Mouse (Mus musculus) adrenal gland, adult (tissue): ENCODE measurements around the gene Rhbdl2.

Experiments
- DNase-seq, 2 experiments: peaks; one replicate each; pipeline ENCODE4 v3.0.0; 2022 to 2023; ENCODE audit warnings: low spot score in 1 of 2; ENCODE audit not compliant: inconsistent age in 2 of 2

Rhbdl2 gene

GRCm38 (mm10) chr4:123812525-123812924, 24.9 kb downstream of the Rhbdl2 start:
- DNase-seq: no peak

GRCm38 (mm10) chr4:123814030-123814501, 26.4 kb downstream of the Rhbdl2 start:
- DNase-seq: no peak

- peak in 1 of 2 experiments; percentile 35 for DNase-seq
These were observed 31.5 kb downstream of the Rhbdl2 start for GRCm38 (mm10) chr4:123819093-123819610.

- DNase-seq: no peak
These were observed 54.5 kb downstream of the Rhbdl2 start for GRCm38 (mm10) chr4:123842126-123842525.

GRCm38 (mm10) chr4:123856888-123857287, 69.2 kb downstream of the Rhbdl2 start:
- DNase-seq: no peak

GRCm38 (mm10) chr4:123858090-123858489, 70.4 kb downstream of the Rhbdl2 start:
- no peak for DNase-seq

GRCm38 (mm10) chr4:123859379-123859778, 71.7 kb downstream of the Rhbdl2 start, which contains the start of gene 4933427I04Rik:
Gene 4933427I04Rik, plus strand, starts transcription at chr4:123859679.
- no peak for DNase-seq

- DNase-seq: no peak
These were observed 72.1 kb downstream of the Rhbdl2 start for GRCm38 (mm10) chr4:123859803-123860202.

GRCm38 (mm10) chr4:123860621-123861020, 72.9 kb downstream of the Rhbdl2 start:
- no peak for DNase-seq
